Mouse (Mus musculus): ENCODE results near the gene Ciao2b.

The Ciao2b gene

GRCm38 (mm10) chr8:104620765-104621164, 21.0 kb downstream of the Ciao2b start:
- no peak for DNase-seq (ENCODE audit: low spot score)

GRCm38 (mm10) chr8:104613119-104613518, 28.6 kb downstream of the Ciao2b start:
- no peak for DNase-seq (ENCODE audit: low spot score)

GRCm38 (mm10) chr8:104611613-104612012, 30.2 kb downstream of the Ciao2b start:
- DNase-seq (ENCODE audit: low spot score): no peak

GRCm38 (mm10) chr8:104610185-104610766, 31.5 kb downstream of the Ciao2b start:
- DNase-seq (ENCODE audit: low spot score): no peak

- no peak for DNase-seq (ENCODE audit: low spot score)
Observed at GRCm38 (mm10) chr8:104609222-104609621, 32.5 kb downstream of the Ciao2b start.

GRCm38 (mm10) chr8:104607944-104608343, 33.8 kb downstream of the Ciao2b start:
- no peak for DNase-seq (ENCODE audit: low spot score)

- DNase-seq (ENCODE audit: low spot score): no peak
Observed at GRCm38 (mm10) chr8:104606329-104606728, 35.4 kb downstream of the Ciao2b start.

- no peak for DNase-seq (ENCODE audit: low spot score)
Observed at GRCm38 (mm10) chr8:104603245-104603593, 38.5 kb downstream of the Ciao2b start.

GRCm38 (mm10) chr8:104602468-104603244, 39.1 kb downstream of the Ciao2b start:
- DNase-seq (ENCODE audit: low spot score): peak; percentile 93

- no peak for DNase-seq (ENCODE audit: low spot score)
Observed at GRCm38 (mm10) chr8:104601941-104602371, 39.8 kb downstream of the Ciao2b start.

- no peak for DNase-seq (ENCODE audit: low spot score)
Observed at GRCm38 (mm10) chr8:104601386-104601785, 40.4 kb downstream of the Ciao2b start.

GRCm38 (mm10) chr8:104598496-104598895, 43.3 kb downstream of the Ciao2b start:
- peak; percentile 66 for DNase-seq (ENCODE audit: low spot score)

GRCm38 (mm10) chr8:104597656-104598055, 44.1 kb downstream of the Ciao2b start:
- DNase-seq (ENCODE audit: low spot score): peak; percentile 83

GRCm38 (mm10) chr8:104595773-104596536, 45.8 kb downstream of the Ciao2b start:
- DNase-seq (ENCODE audit: low spot score): peak; percentile 79

- DNase-seq (ENCODE audit: low spot score): no peak
Observed at GRCm38 (mm10) chr8:104594611-104595362, 47.0 kb downstream of the Ciao2b start.

- DNase-seq (ENCODE audit: low spot score): no peak
Observed at GRCm38 (mm10) chr8:104593536-104594325, 48.0 kb downstream of the Ciao2b start.

GRCm38 (mm10) chr8:104592566-104592965, 49.2 kb downstream of the Ciao2b start:
- no peak for DNase-seq (ENCODE audit: low spot score)

GRCm38 (mm10) chr8:104591856-104592255, 49.9 kb downstream of the Ciao2b start:
- no peak for DNase-seq (ENCODE audit: low spot score)

- DNase-seq (ENCODE audit: low spot score): peak; percentile 96
Observed at GRCm38 (mm10) chr8:104591133-104591834, 50.5 kb downstream of the Ciao2b start, which contains the start of gene Pdp2. TSS of gene Pdp2 (plus strand) at chr8:104591451.

- no peak for DNase-seq (ENCODE audit: low spot score)
Observed at GRCm38 (mm10) chr8:104590284-104590683, 51.5 kb downstream of the Ciao2b start.

Data from MN1 (cell line).